Mouse (Mus musculus) midbrain, embryonic 12.5 days (tissue): Measurements from ENCODE around the gene Ell2. TPM values are rescaled to one million over a fixed set of nuclear protein-coding genes. Genes with fewer than 3 reads are reported as not detected.
"Not testable (repeated sequence)": the region's sequence is repeated elsewhere in the genome, so short reads cannot be mapped to it uniquely, and the experiment has no call there.

Source experiments
- ATAC-seq: fragments of 200-750 bp; cut with Nextera tagmentation; 2 replicates; pipeline ENCODE4 v1.8.0; 2017; ENCODE audit warnings: low read depth, moderate TSS enrichment, moderate library complexity; ENCODE audit not compliant: low FRiP score
- H3K27ac ChIP-seq: fragments of 300-500 bp; sonication (generic); replicated peaks from 2 replicates; pipeline ENCODE4 v1.5.1; 2016; ENCODE audit warnings: mild to moderate bottlenecking
- H3K27me3 ChIP-seq: fragments of 300-500 bp; sonication (generic); 2 replicates; pipeline ENCODE4 v1.6.1; 2016; ENCODE audit warnings: mild to moderate bottlenecking
- H3K36me3 ChIP-seq: fragments of 300-500 bp; sonication (generic); 2 replicates; pipeline ENCODE4 v1.6.1; 2016
- H3K4me1 ChIP-seq: fragments of 300-500 bp; sonication (generic); 2 replicates; pipeline ENCODE4 v1.6.1; 2016
- H3K4me2 ChIP-seq: fragments of 300-500 bp; sonication (generic); replicated peaks from 2 replicates; pipeline ENCODE4 v1.6.1; 2016; ENCODE audit warnings: mild to moderate bottlenecking, moderate library complexity
- H3K4me3 ChIP-seq: fragments of 300-500 bp; sonication (generic); 2 replicates; pipeline ENCODE4 v1.5.1; 2016; ENCODE audit warnings: mild to moderate bottlenecking
- H3K9ac ChIP-seq: fragments of 300-500 bp; sonication (generic); replicated peaks from 2 replicates; pipeline ENCODE4 v1.6.1; 2016; ENCODE audit warnings: mild to moderate bottlenecking, moderate library complexity
- H3K9me3 ChIP-seq: fragments of 300-500 bp; sonication (generic); 2 replicates; pipeline ENCODE4 v1.6.1; 2016; ENCODE audit warnings: mild to moderate bottlenecking
- WGBS: fragments of 180-500 bp; shearing (Covaris S2); methylation state at CpG from one replicate; pipeline ENCODE4 v1.1.7; 2016; 5-methylcytosine and 5-hydroxymethylcytosine counted together
- polyA plus RNA-seq: library from polyadenylated mRNA; unstranded; fragments of >200 nt; fragmentation: Nextera tagmentation; extraction: Ambion mirVana; gene quantifications from 2 replicates; pipeline ENCODE4 v1.2.1, GENCODE M21; 2016

Gene Ell2
- polyA plus RNA-seq, 1 experiment from 2014 or later, result 4.6 TPM

DNA sequence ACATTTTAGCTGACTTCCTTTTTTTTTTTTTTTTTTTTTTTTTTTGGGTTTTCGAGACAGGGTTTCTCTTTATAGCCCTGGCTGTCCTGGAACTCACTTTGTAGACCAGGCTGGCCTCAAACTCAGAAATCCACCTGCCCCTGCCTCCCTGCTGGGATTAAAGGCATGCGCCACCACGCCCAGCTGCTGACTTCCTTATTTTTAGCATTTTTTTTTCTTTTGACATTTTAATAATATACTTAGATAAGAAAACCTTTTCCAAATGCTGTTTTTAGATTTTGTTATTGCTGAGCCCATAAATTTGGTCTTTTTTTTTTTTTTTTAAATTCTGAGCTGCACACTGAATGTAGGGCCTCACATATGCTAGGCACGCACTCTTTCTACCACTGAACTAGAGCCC lies 5.0 kb downstream of the Ell2 start:
- not testable (repeated sequence) for H3K9me3 ChIP-seq, ATAC-seq, H3K27me3 ChIP-seq, H3K9ac ChIP-seq, H3K4me3 ChIP-seq, H3K4me2 ChIP-seq, H3K36me3 ChIP-seq, H3K27ac ChIP-seq
- peaks cover 11% of the 10 kb centered on the region; the same call in 1 of the 2 replicates for H3K4me1 ChIP-seq
- 87% methylated on average over 4 of the region's 4 CpGs for WGBS

DNA sequence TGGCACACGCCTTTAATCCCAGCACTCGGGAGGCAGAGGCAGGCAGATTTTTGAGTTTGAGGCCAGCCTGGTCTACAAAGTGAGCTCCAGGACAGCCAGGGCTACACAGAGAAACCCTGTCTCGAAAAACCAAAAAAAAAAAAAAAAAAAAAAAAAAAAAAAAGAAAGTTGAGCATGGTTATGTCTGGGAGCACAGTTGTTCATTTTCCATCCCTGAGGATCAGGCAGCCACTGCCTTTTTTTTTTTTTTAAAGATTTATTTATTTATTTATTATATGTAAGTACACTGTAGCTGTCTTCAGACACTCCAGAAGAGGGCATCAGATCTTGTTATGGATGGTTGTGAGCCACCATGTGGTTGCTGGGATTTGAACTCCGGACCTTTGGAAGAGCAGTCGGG lies 6.0 kb downstream of the Ell2 start:
- not testable (repeated sequence) for H3K9me3 ChIP-seq, H3K27ac ChIP-seq, H3K27me3 ChIP-seq, H3K4me2 ChIP-seq, ATAC-seq, H3K9ac ChIP-seq, H3K36me3 ChIP-seq, H3K4me3 ChIP-seq
- 82% methylated on average over 5 of the region's 5 CpGs for WGBS
- peaks cover 11% of the 10 kb centered on the region; the same call in 1 of the 2 replicates for H3K4me1 ChIP-seq

DNA sequence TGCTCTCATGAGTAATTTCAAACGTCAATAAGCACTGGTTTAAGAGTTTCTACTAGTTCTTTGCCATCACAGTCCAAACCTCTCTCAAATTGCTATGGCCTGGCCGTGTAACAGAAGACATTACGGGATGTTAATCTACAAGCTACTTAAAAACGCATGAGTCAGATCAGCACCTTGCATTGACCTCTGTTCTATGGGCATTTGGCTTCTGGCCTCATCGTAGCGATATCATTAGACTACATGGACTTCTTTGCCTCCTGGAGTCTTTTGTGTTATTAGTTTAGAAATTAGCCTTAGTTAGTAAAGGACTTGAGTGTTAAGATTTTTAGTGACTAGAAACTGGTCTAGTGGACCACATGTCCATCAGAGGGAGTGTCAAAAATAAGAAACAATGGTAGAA lies 7.8 kb downstream of the Ell2 start:
- no peak overlapping the region for H3K4me2 ChIP-seq
- H3K27ac ChIP-seq, result no peak overlapping the region
- no peak for ATAC-seq
- H3K4me1 ChIP-seq, result peaks cover 2% of the 10 kb centered on the region; the same call in 1 of the 2 replicates
- no peaks in the 10 kb centered on the region for H3K36me3 ChIP-seq
- WGBS, result 88% methylated on average over 6 of the region's 6 CpGs
- no peak overlapping the region for H3K9ac ChIP-seq
- H3K9me3 ChIP-seq, result no peaks in the 10 kb centered on the region
- H3K4me3 ChIP-seq, result no peak overlapping the region
- H3K27me3 ChIP-seq, result peaks cover 5% of the 10 kb centered on the region

DNA sequence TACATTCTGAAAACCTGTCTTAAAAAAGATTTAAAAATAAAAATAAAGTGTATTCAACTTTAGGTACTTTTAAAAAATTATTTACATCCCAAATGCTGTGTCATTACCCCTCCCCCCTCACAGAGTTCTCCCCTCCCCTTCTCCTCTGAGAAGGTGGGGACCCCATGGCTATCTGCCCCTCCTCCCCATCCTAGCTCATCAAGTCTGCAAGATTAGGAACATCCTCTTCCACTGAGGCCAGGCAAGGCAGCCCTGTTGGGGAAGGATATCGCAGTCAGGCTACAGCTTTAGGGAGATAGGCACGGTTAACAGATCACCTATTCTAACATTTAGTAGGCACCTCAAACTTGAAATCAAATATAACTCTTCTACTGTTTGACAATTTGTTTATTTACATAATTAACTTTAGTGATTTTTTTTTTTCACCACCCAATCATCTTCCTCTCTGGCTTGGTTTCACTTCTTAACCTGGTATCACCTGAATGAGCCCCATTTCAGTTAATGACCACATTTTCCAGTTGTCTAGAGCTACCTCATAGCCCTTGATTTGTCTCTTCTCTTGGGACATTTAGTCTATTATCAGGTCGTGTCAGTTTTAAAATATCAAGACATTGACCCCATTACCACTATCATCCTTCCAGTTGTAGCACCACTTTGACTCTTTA lies 11.2 kb downstream of the Ell2 start:
- no peak overlapping the region for H3K27ac ChIP-seq
- H3K4me3 ChIP-seq, result no peak overlapping the region
- WGBS, result 68% methylated on average over 3 of the region's 3 CpGs

DNA sequence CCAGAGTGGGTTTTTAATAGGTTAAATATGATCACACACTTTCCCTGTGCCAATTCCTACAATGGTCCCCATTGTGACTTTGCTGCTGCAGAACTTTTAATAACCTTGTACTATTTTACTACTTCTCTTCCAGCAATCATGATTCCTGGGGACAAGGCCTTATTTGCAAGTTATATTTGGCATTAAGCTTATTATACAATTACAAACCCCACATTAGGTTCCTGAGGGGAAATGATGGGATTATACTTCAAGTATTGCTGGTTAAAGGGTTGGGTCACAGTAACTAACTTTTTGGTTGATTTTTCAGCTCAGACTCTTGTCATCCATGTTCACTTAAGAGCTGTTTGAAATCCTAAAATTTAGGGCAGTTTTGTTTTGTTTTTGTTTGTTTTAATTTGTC lies 11.8 kb downstream of the Ell2 start:
- no peaks in the 10 kb centered on the region for H3K9me3 ChIP-seq
- no peaks in the 10 kb centered on the region for H3K4me1 ChIP-seq
- H3K27ac ChIP-seq, result no peak overlapping the region
- no peak overlapping the region for H3K9ac ChIP-seq
- no peaks in the 10 kb centered on the region for H3K27me3 ChIP-seq
- no peak overlapping the region for H3K4me3 ChIP-seq
- no peak for ATAC-seq
- H3K36me3 ChIP-seq, result no peaks in the 10 kb centered on the region
- no peak overlapping the region for H3K4me2 ChIP-seq

More for the DNA sequence above, 11.2 kb downstream of the Ell2 start:
- H3K9ac ChIP-seq, result no peak overlapping the region
- no peaks in the 10 kb centered on the region for H3K27me3 ChIP-seq
- H3K36me3 ChIP-seq, result no peaks in the 10 kb centered on the region
- ATAC-seq, result no peak
- H3K4me2 ChIP-seq, result no peak overlapping the region
- H3K9me3 ChIP-seq, result no peaks in the 10 kb centered on the region
- H3K4me1 ChIP-seq, result no peaks in the 10 kb centered on the region

DNA sequence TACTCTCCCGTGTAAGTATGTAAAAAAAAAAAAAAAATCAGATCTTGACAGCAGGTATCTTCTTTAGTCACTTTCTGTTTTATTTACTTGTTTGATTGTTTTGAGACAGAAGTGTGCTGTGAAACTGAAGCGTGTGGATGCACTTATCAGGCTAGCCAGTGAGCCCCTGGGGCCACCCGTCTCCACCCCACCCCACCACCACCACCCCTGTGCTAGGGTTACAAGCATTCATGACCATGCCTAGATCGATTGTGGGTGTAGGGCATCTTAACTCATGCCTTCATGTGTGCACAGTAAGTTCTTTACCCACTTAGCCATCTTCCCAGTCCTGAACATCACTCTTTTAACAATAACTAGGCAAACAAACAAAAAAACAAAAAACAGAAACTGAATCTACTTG lies 13.1 kb downstream of the Ell2 start:
- Histone ChIP-seq H3K36me3 (no peaks in the 10 kb centered on the region), H3K27me3 (no peaks in the 10 kb centered on the region), H3K9me3 (no peaks in the 10 kb centered on the region), H3K9ac (no peak overlapping the region), H3K4me1 (no peaks in the 10 kb centered on the region), H3K4me2 (no peak overlapping the region), H3K4me3 (no peak overlapping the region), H3K27ac (no peak overlapping the region)
- WGBS, result 84% methylated on average over 4 of the region's 4 CpGs
- ATAC-seq, result no peak

DNA sequence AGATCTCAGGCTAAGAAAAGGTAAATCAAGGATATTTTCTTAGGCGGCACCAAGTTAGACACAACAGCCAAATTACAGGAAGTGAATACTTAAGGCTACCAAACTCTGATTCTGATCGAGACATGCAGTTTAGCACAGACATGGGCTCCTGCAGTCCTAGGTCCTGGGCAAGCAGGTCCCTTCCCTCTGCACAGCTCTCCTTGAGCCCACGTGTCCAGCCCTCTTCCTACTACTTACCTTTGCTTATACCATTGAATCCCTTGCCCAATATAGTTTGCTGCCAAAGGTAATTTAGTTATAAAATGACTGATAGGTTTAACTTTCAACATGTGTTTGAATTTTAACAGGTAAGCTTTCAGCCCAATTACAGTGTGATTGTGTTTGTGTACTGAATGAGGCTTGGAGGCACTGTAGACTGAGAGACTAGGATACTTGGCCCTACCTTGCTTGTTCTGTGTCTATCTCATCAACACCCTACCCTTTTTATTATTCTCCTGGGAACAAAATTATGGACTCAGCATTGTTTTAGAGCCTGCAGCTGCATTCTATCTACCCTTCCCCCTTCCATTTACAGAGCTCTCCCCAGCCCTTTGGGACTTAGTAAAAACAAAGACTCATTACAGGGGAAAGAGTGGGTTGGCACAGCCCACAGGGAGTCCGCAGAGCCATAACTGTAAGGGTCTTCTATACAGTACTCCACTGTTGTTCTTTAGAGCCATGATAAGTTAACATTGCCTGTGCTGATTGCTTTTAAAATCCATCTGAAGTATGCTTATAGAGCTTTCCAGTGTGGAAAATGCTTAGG lies 20.2 kb downstream of the Ell2 start:
- 78% methylated on average over 4 of the region's 4 CpGs for WGBS
- no peaks in the 10 kb centered on the region for H3K36me3 ChIP-seq
- no peak overlapping the region for H3K9ac ChIP-seq
- no peak for ATAC-seq
- H3K4me1 ChIP-seq, result peaks cover 3% of the 10 kb centered on the region
- no peak overlapping the region for H3K27ac ChIP-seq
- H3K4me3 ChIP-seq, result no peak overlapping the region
- no peaks in the 10 kb centered on the region for H3K9me3 ChIP-seq
- H3K27me3 ChIP-seq, result no peaks in the 10 kb centered on the region
- no peak overlapping the region for H3K4me2 ChIP-seq

DNA sequence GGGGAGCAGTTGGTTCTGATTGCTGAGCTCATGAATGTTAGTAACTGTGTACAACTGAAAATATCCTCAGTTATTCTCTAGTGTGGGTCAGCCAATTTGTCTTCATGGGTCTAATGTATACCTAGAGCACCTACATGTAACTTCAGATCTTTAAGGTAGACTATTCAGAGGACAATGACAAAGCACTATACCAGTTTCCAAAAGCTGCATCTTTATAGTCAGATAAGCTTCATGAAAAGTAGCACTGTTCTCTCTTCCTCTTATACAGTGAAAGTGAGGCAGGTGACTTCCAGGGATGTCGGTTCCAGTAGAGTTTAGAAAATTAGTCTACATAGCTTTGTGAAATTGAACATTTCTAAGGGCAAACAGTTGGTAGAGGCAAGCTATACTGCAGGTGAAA lies 21.4 kb downstream of the Ell2 start:
- Histone ChIP-seq H3K27ac (no peak overlapping the region), H3K9me3 (no peaks in the 10 kb centered on the region), H3K36me3 (no peaks in the 10 kb centered on the region), H3K4me3 (no peak overlapping the region), H3K4me2 (no peak overlapping the region), H3K9ac (no peak overlapping the region), H3K4me1 (peaks cover 3% of the 10 kb centered on the region), H3K27me3 (no peaks in the 10 kb centered on the region)
- ATAC-seq, result no peak
- 90% methylated on average over 1 of the region's 1 CpGs for WGBS

DNA sequence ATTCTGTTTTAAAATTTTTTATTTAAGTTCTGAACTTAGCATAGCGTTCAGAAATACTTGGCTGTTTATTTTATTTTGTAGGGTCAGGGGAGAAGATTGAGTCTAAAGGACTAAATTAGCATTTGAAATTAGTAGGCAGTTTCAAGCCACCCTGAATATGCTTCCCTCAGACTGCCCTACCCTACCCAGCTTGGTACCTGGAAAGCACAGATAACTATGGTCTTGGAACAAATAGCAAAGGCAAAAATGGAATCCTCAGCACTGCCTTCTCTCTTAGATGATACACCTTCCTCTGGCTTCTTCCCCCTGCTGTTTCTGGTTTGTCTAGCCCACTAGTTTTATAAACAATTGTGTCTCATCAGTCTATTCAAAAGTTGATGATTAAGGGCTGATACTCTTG lies 23.3 kb downstream of the Ell2 start:
- H3K9me3 ChIP-seq, result no peaks in the 10 kb centered on the region
- 87% methylated on average over 1 of the region's 1 CpGs for WGBS

DNA sequence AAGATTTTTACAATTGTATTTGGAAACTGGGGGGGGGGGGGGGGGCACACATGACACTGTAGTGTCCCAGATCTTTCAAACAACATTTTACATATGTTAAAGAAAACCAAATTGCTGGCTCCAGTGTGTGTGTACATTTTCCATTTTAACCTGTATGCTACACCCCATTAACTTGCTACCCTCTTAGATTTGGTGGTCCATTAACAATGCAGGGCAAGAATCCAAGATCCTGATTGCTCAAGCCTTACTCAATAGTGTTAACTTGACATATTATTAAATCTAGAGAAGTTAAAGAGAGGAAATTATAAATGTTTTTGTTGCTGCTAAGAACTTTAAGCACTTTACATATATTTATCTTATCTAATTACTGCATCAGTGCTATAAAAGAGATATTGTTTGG lies 24.2 kb downstream of the Ell2 start:
- ATAC-seq, result no peak
- Histone ChIP-seq H3K9me3 (no peaks in the 10 kb centered on the region), H3K27me3 (no peaks in the 10 kb centered on the region), H3K9ac (no peak overlapping the region), H3K4me1 (peaks cover 3% of the 10 kb centered on the region), H3K4me2 (no peak overlapping the region), H3K36me3 (no peaks in the 10 kb centered on the region), H3K27ac (no peak overlapping the region), H3K4me3 (no peak overlapping the region)

More for the DNA sequence above, 23.3 kb downstream of the Ell2 start:
- no peak overlapping the region for H3K27ac ChIP-seq
- H3K4me2 ChIP-seq, result no peak overlapping the region
- peaks cover 3% of the 10 kb centered on the region for H3K4me1 ChIP-seq
- H3K9ac ChIP-seq, result no peak overlapping the region
- H3K4me3 ChIP-seq, result no peak overlapping the region
- ATAC-seq, result no peak
- H3K36me3 ChIP-seq, result no peaks in the 10 kb centered on the region
- H3K27me3 ChIP-seq, result no peaks in the 10 kb centered on the region

DNA sequence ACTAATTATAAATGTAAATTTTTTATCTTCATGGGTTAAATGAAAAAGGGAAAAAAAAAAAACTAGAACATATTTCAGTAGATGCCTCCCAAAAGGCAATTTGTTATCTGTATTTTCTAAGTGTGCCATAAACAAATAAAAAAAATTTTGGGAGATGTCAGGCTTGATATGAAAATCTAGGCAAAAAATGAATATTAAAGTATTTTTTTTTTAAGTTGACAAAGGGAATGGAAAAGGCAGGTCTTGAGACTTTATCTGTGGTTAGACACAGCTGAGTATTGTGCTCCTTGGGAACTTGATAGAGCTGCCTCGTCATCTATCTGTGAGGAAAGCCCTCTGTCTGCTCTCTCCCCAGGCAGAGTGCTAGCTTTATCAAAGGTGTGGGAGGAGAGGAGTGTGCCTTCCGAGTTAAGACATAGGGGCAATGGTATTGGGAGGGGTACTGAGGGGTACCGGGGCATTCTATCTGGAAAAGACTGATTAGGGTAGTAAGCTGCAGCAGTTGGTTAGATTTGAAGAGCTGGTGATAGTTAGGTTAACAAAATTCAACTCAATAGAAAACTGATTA lies 27.1 kb downstream of the Ell2 start:
- no peaks in the 10 kb centered on the region for H3K4me1 ChIP-seq
- H3K27ac ChIP-seq, result no peak overlapping the region
- H3K9ac ChIP-seq, result no peak overlapping the region
- H3K9me3 ChIP-seq, result no peaks in the 10 kb centered on the region
- H3K4me2 ChIP-seq, result no peak overlapping the region
- WGBS, result 78% methylated on average over 3 of the region's 3 CpGs
- no peak for ATAC-seq
- H3K27me3 ChIP-seq, result no peaks in the 10 kb centered on the region
- H3K36me3 ChIP-seq, result no peaks in the 10 kb centered on the region
- no peak overlapping the region for H3K4me3 ChIP-seq

DNA sequence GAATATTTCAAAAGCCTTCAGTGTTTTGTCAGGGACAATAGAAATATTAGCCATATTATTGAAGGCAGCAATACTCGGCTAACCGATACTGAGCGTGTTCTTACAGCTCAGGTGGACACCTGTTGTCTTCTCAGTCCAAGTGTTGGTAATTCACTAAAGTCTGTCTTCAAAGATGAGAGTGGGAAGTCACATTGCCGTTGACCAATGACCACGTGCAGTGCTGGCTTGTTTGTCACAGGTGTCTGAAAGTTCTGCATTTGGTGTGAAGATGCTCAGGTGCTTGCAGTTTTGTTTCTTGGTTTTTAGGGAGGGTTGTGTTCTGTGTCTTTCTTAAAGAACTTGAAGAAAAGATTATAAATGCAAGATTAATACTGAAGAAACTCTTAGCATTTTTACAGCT lies 27.7 kb downstream of the Ell2 start:
- Histone ChIP-seq H3K4me2 (no peak overlapping the region), H3K4me1 (no peaks in the 10 kb centered on the region), H3K27ac (no peak overlapping the region), H3K4me3 (no peak overlapping the region), H3K9me3 (no peaks in the 10 kb centered on the region), H3K9ac (no peak overlapping the region), H3K36me3 (no peaks in the 10 kb centered on the region), H3K27me3 (no peaks in the 10 kb centered on the region)
- 96% methylated on average over 5 of the region's 5 CpGs for WGBS
- no peak for ATAC-seq
